Mouse (Mus musculus) limb, embryonic 14.5 days (tissue): Measurements from ENCODE around the gene Bard1. TPM values are rescaled to one million over a fixed set of nuclear protein-coding genes. Genes with fewer than 3 reads are reported as not detected.

Source experiments
- ATAC-seq: fragments of 200-750 bp; cut with Nextera tagmentation; 2 replicates; pipeline ENCODE4 v1.8.0; 2017; ENCODE audit warnings: low read depth, moderate number of reproducible peaks, moderate TSS enrichment; ENCODE audit not compliant: low FRiP score
- DNase-seq: peaks from one replicate; pipeline ENCODE4 v3.0.0-alpha.2; 2015; ENCODE audit warnings: low spot score
- H3K27ac ChIP-seq: fragments of 300-500 bp; sonication (generic); replicated peaks from 2 replicates; pipeline ENCODE4 v1.5.1; 2014; ENCODE audit warnings: low read depth, mild to moderate bottlenecking, low read length, moderate library complexity, mixed read lengths
- H3K27me3 ChIP-seq: fragments of 300-500 bp; sonication (generic); 2 replicates; pipeline ENCODE4 v1.6.1; 2014; ENCODE audit warnings: low read length, mixed read lengths; ENCODE audit not compliant: control insufficient read depth, insufficient read depth
- H3K36me3 ChIP-seq: fragments of 300-500 bp; sonication (generic); 2 replicates; pipeline ENCODE4 v1.6.1; 2014; ENCODE audit warnings: mild to moderate bottlenecking, low read length, moderate library complexity, mixed read lengths; ENCODE audit not compliant: control insufficient read depth, insufficient read depth
- H3K4me1 ChIP-seq: fragments of 300-500 bp; sonication (generic); 2 replicates; pipeline ENCODE4 v1.6.1; 2014; ENCODE audit warnings: antibody characterized with exemption, low read length, mixed read lengths; ENCODE audit not compliant: control insufficient read depth, insufficient read depth
- H3K4me2 ChIP-seq: fragments of 300-500 bp; sonication (generic); replicated peaks from 2 replicates; pipeline ENCODE4 v1.6.1; 2014; ENCODE audit warnings: low read depth, mild to moderate bottlenecking, low read length, moderate library complexity; ENCODE audit not compliant: severe bottlenecking
- H3K4me3 ChIP-seq: fragments of 300-500 bp; sonication (generic); replicated peaks from 2 replicates; pipeline ENCODE4 v1.5.1; 2014; ENCODE audit warnings: low read length
- H3K9ac ChIP-seq: fragments of 300-500 bp; sonication (generic); 2 replicates; pipeline ENCODE4 v1.6.1; 2014; ENCODE audit warnings: mild to moderate bottlenecking, low read depth, low read length, moderate library complexity; ENCODE audit not compliant: severe bottlenecking
- H3K9me3 ChIP-seq: fragments of 300-500 bp; sonication (generic); 2 replicates; pipeline ENCODE4 v1.6.1; 2016; ENCODE audit warnings: low read length; ENCODE audit not compliant: control insufficient read depth
- POLR2A ChIP-seq: fragments of 200-500 bp; IDR thresholded peaks from 2 replicates; pipeline ENCODE4 v1.8.0; 2012; ENCODE audit warnings: inconsistent platforms, mild to moderate bottlenecking, moderate library complexity, borderline replicate concordance; ENCODE audit not compliant: insufficient read depth, insufficient read length; ENCODE audit errors: extremely low read depth
- WGBS: fragments of 180-500 bp; shearing (Covaris S2); extraction: QIAGEN DNeasy Blood & Tissue Kit; methylation state at CpG from one replicate; pipeline ENCODE4 v1.1.7; 2014; 5-methylcytosine and 5-hydroxymethylcytosine counted together
- polyA plus RNA-seq, 2 experiments: library from polyadenylated mRNA; depleted of rRNA in 1 of 2; stranded (reverse) in 1 of 2; unstranded in 1 of 2; fragments of >200 nt; fragmentation: Nextera tagmentation in 1 of 2; extraction: Ambion mirVana in 1 of 2; gene quantifications; 2 replicates each; pipeline versions ENCODE4 v1.2.1 to v1.2.3; 2012 to 2014

Gene Bard1
- polyA plus RNA-seq, 2 experiments: 2.1 to 8.5 TPM

GRCm38 (mm10) chr1:71052252-71052651, 50.7 kb downstream of the Bard1 start:
- Histone ChIP-seq H3K27ac (no peak overlapping the region), H3K4me1 (no peaks in the 10 kb centered on the region), H3K9me3 (no peaks in the 10 kb centered on the region), H3K27me3 (no peaks in the 10 kb centered on the region), H3K4me3 (no peak overlapping the region), H3K4me2 (no peak overlapping the region), H3K36me3 (no peaks in the 10 kb centered on the region), H3K9ac (no peak overlapping the region)
- 91% methylated on average over 3 of the region's 3 CpGs for WGBS
- ATAC-seq (no peak), DNase-seq (no peak)
- no peak for TF ChIP-seq POLR2A

DNA sequence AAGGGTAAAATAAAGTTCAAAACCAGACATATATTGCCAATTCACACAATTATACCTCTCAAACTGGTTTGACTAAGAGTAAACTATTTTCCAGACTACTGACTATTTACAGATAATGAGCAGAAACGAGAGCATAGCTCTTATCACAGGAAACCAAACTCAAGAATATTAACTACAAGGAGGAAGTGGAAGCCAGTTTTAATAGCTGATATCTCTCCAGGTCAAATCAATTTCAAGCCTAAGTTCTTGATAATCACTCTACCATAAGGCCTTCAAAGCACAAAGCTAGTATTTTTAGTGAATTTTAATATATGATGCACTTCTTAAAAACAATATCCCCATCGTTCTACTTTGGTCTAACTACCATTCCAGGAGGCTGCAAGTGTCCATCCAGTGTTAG, 57.8 kb downstream of the Bard1 start:
- ATAC-seq (no peak), DNase-seq (no peak)
- H3K9ac ChIP-seq: no peak overlapping the region
- H3K4me3 ChIP-seq: no peak overlapping the region
- no peaks in the 10 kb centered on the region for H3K36me3 ChIP-seq
- H3K4me1 ChIP-seq: no peaks in the 10 kb centered on the region
- no peak overlapping the region for H3K27ac ChIP-seq
- 84% methylated on average over 2 of the region's 2 CpGs for WGBS
- no peak for TF ChIP-seq POLR2A
- no peaks in the 10 kb centered on the region for H3K27me3 ChIP-seq
- H3K9me3 ChIP-seq: no peaks in the 10 kb centered on the region
- H3K4me2 ChIP-seq: no peak overlapping the region

DNA sequence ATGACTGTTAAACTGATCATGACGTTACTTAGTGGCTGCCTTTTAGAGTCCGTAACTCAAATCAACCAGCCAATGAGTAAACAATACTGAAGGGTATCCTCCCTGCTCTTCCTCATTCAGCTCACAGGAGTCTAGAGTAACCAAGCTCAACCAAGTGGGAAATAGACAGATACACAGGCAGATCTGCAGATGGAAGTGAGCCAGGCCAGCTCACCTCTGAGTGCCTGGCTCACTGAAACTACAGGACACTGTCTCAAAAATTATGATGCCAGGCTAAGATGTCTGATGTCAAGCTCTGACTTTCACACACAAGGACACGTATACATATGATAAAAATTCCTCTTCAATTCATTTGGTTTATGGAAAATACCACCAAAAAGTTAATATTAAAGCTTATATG, 59.0 kb downstream of the Bard1 start:
- no peaks in the 10 kb centered on the region for H3K9me3 ChIP-seq
- H3K9ac ChIP-seq: no peak overlapping the region
- TF ChIP-seq POLR2A: no peak
- 70% methylated on average over 3 of the region's 3 CpGs for WGBS
- DNase-seq (no peak), ATAC-seq (no peak)
- no peaks in the 10 kb centered on the region for H3K4me1 ChIP-seq
- no peak overlapping the region for H3K4me2 ChIP-seq
- H3K4me3 ChIP-seq: no peak overlapping the region
- H3K36me3 ChIP-seq: no peaks in the 10 kb centered on the region
- H3K27ac ChIP-seq: no peak overlapping the region
- no peaks in the 10 kb centered on the region for H3K27me3 ChIP-seq

DNA sequence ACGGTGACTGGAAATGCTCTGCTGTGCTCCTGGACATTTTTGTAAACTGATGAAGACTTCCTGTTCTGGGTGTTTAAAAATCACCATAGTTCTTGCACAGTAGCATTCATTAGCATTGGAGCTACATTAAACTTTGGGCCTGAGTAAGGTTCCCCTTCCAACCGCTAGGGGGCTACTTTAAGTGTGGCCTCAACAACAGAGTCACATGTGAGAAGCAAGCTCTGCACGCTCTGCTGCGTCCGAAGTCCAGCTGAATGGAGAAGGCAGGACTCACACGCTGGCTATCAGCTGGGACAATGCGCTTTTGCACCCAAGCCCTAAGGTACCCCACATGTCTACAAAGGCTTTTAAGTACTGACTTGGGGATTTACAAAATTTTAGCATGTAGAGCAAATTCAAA, 65.9 kb downstream of the Bard1 start:
- H3K4me2 ChIP-seq: no peak overlapping the region
- DNase-seq (peak; percentile 9), ATAC-seq (no peak)
- H3K9me3 ChIP-seq: no peaks in the 10 kb centered on the region
- no peaks in the 10 kb centered on the region for H3K27me3 ChIP-seq
- H3K4me3 ChIP-seq: no peak overlapping the region
- no peak overlapping the region for H3K9ac ChIP-seq
- no peak overlapping the region for H3K27ac ChIP-seq
- H3K36me3 ChIP-seq: no peaks in the 10 kb centered on the region; the same call in 1 of the 2 replicates
- 62% methylated on average over 7 of the region's 7 CpGs for WGBS
- no peak for TF ChIP-seq POLR2A
- H3K4me1 ChIP-seq: no peaks in the 10 kb centered on the region

DNA sequence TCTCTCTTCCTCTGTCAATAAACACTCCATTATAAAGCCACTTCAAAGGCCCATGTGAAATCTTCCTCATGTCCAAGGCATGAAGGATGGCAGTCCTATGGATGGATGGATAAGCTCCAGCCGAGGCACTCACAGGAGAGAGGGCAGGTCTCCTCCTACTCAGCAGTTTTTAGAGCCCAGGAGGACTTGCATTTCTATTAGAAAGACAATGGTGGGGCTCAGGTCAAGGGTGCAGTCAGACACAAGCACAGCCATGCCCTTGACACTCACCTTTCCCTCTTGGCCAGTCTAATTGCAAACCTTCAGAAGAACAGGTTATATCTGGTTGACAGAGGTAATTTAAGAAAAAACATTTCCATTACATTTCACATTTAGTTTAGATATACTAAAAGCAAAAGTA, 67.4 kb downstream of the Bard1 start:
- H3K4me1 ChIP-seq: no peaks in the 10 kb centered on the region
- H3K4me3 ChIP-seq: no peak overlapping the region
- no peak overlapping the region for H3K9ac ChIP-seq
- WGBS: 45% methylated on average over 1 of the region's 1 CpGs
- no peak for ATAC-seq
- no peaks in the 10 kb centered on the region; the same call in 1 of the 2 replicates for H3K36me3 ChIP-seq
- H3K27me3 ChIP-seq: no peaks in the 10 kb centered on the region
- DNase-seq: no peak
- H3K27ac ChIP-seq: no peak overlapping the region
- H3K4me2 ChIP-seq: no peak overlapping the region
- H3K9me3 ChIP-seq: no peaks in the 10 kb centered on the region
- no peak for TF ChIP-seq POLR2A

- H3K36me3 ChIP-seq: peaks cover 4% of the 10 kb centered on the region
- no peaks in the 10 kb centered on the region for H3K27me3 ChIP-seq
- H3K9ac ChIP-seq: no peak overlapping the region
- H3K9me3 ChIP-seq: no peaks in the 10 kb centered on the region
- no peak for ATAC-seq
- WGBS: 78% methylated on average over 5 of the region's 5 CpGs
- H3K4me1 ChIP-seq: no peaks in the 10 kb centered on the region
- H3K27ac ChIP-seq: no peak overlapping the region
- TF ChIP-seq POLR2A: no peak
- no peak for DNase-seq
- H3K4me3 ChIP-seq: no peak overlapping the region
- H3K4me2 ChIP-seq: no peak overlapping the region
These were observed 80.2 kb downstream of the Bard1 start for GRCm38 (mm10) chr1:71022766-71023165.
